Mouse (Mus musculus): ENCODE results near the gene Fam110a. TPM values are rescaled to one million over a fixed set of nuclear protein-coding genes. Genes with fewer than 3 reads are reported as not detected.
"Not testable (repeated sequence)": the region's sequence is repeated elsewhere in the genome, so short reads cannot be mapped to it uniquely, and the experiment has no call there.

Fam110a gene
- polyA plus RNA-seq, 1 experiment from 2014 or later, result 29.0 TPM

DNA sequence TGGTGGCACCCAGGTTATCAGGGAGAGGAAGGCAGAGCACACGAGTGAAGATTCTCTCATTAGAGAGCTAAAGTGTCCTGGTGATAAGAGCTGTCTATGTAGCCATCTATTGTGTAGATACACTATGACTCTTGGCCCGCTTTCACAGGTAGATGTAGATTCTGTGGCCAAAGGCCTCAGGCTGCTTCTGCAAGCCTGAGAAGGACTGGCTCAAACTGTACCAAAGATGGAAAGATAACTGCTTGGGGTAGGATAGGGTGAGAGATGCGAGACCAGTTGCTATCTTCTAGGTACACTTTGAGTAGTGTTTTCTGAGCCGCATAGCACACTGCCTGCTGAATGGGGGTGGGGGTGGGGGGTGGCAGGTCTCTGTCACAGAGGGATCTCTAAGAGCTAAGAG is 18.9 kb upstream of the Fam110a start:
- H3K36me3 ChIP-seq (ENCODE audit: insufficient read depth, low read length), result no peaks in the 10 kb centered on the region
- ATAC-seq (replicated peaks; ENCODE audit: low FRiP score, low read depth) (no peak), DNase-seq (ENCODE audit: low spot score) (no peak)
- TF ChIP-seq CTCF (IDR thresholded peaks at IDR 0.05; ENCODE audit: low read depth), result no peak
- H3K4me2 ChIP-seq (ENCODE audit: low read length), result no peak overlapping the region
- H3K4me3 ChIP-seq (replicated peaks; ENCODE audit: low read depth, low read length), result no peak overlapping the region
- WGBS, result 82% methylated on average over 4 of the region's 4 CpGs
- H3K9ac ChIP-seq (ENCODE audit: low read depth, low read length), result no peak overlapping the region
- H3K27me3 ChIP-seq (ENCODE audit: insufficient read depth, low read length), result no peaks in the 10 kb centered on the region
- no peaks in the 10 kb centered on the region for H3K9me3 ChIP-seq (replicated peaks; ENCODE audit: low read length)
- no peak overlapping the region for H3K27ac ChIP-seq
- H3K4me1 ChIP-seq (replicated peaks; ENCODE audit: insufficient read depth, low read length), result peaks cover 18% of the 10 kb centered on the region

DNA sequence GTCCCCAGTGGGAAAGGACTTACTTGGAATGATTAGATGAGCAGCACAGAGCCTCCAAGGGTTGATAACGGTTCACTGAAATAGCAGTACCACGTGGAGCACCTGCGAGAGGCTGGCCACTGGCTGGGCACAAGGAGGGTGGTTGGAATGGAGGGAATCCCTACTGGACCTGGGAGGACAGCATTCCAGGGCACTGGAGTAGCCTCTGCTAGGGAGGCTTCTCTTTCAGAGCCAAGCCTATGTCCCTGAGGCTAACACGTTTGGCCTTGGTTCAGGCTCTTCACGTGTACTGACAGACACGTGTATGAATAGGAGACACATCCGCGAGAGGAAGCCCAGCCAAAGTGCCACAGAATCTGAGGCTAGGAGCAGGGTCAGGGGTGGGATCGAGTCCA is 18.5 kb upstream of the Fam110a start:
- Histone ChIP-seq H3K4me2 (ENCODE audit: low read length) (no peak overlapping the region), H3K9me3 (replicated peaks; ENCODE audit: low read length) (no peaks in the 10 kb centered on the region), H3K4me3 (replicated peaks; ENCODE audit: low read depth, low read length) (no peak overlapping the region), H3K27ac (no peak overlapping the region), H3K9ac (ENCODE audit: low read depth, low read length) (no peak overlapping the region), H3K27me3 (ENCODE audit: insufficient read depth, low read length) (no peaks in the 10 kb centered on the region), H3K4me1 (replicated peaks; ENCODE audit: insufficient read depth, low read length) (peaks cover 18% of the 10 kb centered on the region), H3K36me3 (ENCODE audit: insufficient read depth, low read length) (no peaks in the 10 kb centered on the region)
- ATAC-seq (replicated peaks; ENCODE audit: low FRiP score, low read depth) (no peak), DNase-seq (ENCODE audit: low spot score) (no peak)
- no peak for TF ChIP-seq CTCF (IDR thresholded peaks at IDR 0.05; ENCODE audit: low read depth)
- 69% methylated on average over 9 of the region's 9 CpGs for WGBS

DNA sequence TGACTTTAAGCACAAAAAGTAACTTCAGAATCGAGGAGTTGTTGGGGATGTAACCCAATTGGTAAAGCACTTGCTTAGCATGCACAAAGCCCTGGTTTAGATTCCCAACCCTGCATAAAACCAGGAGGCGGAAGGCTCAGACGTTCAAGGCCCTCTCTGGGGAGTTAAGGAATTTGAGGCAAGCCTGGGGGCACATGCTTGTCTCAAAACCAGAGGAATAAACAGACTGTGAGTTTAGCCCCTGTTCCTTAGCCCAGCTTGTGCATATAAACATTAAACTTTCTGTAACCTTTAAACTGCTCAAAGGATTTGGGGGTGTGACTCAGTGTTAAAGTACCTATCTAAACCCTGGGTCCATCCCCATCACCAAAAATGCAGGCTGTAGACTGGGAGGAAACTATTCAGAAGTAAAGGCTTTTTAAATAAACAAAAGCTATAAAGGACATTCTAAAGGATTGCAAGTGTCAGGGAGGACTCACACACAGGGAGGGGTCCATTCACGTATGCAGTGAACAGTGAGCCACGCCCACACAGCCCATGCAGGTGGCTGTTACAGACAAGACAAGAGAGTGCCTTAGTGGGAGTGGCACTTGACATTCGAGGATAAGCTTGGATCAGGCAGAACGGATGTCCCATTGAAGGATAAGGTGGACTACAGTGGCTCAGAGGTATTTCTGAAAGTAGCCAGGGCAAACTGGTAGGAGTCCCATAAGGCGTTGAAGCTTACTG is 17.9 kb upstream of the Fam110a start:
- Histone ChIP-seq H3K27me3 (ENCODE audit: insufficient read depth, low read length) (no peaks in the 10 kb centered on the region), H3K4me2 (ENCODE audit: low read length) (no peak overlapping the region), H3K9me3 (replicated peaks; ENCODE audit: low read length) (no peaks in the 10 kb centered on the region), H3K4me3 (replicated peaks; ENCODE audit: low read depth, low read length) (no peak overlapping the region), H3K9ac (ENCODE audit: low read depth, low read length) (no peak overlapping the region), H3K27ac (no peak overlapping the region), H3K4me1 (replicated peaks; ENCODE audit: insufficient read depth, low read length) (peaks cover 18% of the 10 kb centered on the region), H3K36me3 (ENCODE audit: insufficient read depth, low read length) (no peaks in the 10 kb centered on the region)
- DNase-seq (ENCODE audit: low spot score) (no peak), ATAC-seq (replicated peaks; ENCODE audit: low FRiP score, low read depth) (no peak)
- 54% methylated on average over 8 of the region's 8 CpGs for WGBS
- TF ChIP-seq CTCF (IDR thresholded peaks at IDR 0.05; ENCODE audit: low read depth), result no peak

DNA sequence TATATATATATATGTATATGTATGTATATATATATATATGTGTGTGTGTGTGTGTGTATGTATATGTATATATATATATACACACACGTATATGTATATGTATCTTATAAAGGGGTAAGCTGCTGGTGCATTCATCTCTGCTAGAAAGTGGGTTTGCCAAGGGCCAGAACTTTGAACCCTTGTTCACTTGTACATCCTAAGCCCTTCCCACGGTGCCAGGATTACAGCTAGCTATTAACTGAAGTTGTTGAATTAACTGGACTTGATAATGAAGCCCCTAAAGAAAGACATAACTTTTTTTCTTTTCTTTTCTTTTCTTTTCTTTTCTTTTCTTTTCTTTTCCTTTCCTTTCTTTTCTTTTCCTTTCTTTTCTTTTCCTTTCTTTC is 17.2 kb upstream of the Fam110a start:
- ATAC-seq (replicated peaks; ENCODE audit: low FRiP score, low read depth); H3K36me3 ChIP-seq (ENCODE audit: insufficient read depth, low read length); H3K27ac ChIP-seq; H3K4me3 ChIP-seq (replicated peaks; ENCODE audit: low read depth, low read length); H3K27me3 ChIP-seq (ENCODE audit: insufficient read depth, low read length); H3K4me2 ChIP-seq (ENCODE audit: low read length); DNase-seq (ENCODE audit: low spot score); H3K9ac ChIP-seq (ENCODE audit: low read depth, low read length); H3K9me3 ChIP-seq (replicated peaks; ENCODE audit: low read length): not testable (repeated sequence)
- peaks cover 18% of the 10 kb centered on the region for H3K4me1 ChIP-seq (replicated peaks; ENCODE audit: insufficient read depth, low read length)
- 55% methylated on average over 2 of the region's 2 CpGs for WGBS

DNA sequence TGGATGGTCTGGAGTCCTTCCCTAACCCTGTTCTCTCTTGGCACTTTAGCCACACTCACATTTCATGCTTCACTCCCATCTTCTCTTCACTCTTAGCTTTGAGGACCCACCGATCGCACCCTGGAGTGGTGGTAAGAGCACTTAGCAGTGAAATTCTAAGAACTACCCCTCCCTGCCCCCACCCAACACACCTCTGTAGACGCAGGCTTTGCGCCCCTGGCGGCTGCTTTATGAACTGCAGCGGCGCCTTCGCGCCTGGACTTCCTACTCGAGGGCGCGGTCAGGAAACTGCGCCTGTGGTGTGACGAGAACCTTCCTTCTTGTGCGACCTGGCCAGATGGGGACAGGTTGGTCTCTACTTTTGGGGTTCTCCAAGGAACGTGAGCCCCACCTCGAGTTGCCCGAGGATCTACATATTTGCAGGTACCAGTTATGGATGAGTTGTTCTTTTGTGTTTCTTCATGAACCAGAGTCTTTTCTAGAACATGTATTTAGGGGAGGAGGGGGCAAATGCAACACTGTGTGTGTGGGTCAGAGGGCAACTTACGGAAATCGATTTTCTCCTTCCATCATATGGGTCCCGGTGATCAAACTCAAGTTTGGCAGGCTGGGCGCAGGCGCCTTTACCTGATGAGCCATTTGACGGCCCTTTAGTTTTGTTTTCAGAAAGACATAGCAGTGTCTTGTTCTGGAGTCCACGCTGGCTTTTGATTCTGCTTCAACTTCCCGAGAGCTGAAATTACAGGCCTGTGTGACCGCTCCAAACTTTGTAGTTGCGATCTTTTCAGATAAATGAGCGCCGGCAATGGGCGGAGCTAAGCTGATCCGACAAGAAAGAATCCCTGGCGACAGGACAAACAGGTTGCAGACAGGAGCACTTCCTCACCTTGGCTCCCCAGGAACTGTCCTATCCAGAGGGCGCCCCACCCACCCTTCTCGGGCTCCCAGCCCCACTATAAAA is 16.5 kb upstream of the Fam110a start, which contains the start of gene Slc52a3:
Gene Slc52a3, plus strand, starts transcription at position 283 of the 961 bp plus-strand sequence.
- WGBS, result 8% methylated on average over 35 of the region's 35 CpGs
- H3K4me3 ChIP-seq (replicated peaks; ENCODE audit: low read depth, low read length), result peak within 1 kb of the TSS; percentile 19
- peak; percentile 97 for TF ChIP-seq CTCF (IDR thresholded peaks at IDR 0.05; ENCODE audit: low read depth)
- peak within 1 kb of the TSS; percentile 53 for H3K4me2 ChIP-seq (ENCODE audit: low read length)
- no peaks in the 10 kb centered on the region for H3K27me3 ChIP-seq (ENCODE audit: insufficient read depth, low read length)
- DNase-seq (ENCODE audit: low spot score) (peak; percentile 73), ATAC-seq (replicated peaks; ENCODE audit: low FRiP score, low read depth) (peak; percentile 41; the same call in 1 of the 2 replicates)
- no peak within 1 kb of the TSS for H3K27ac ChIP-seq
- H3K9me3 ChIP-seq (replicated peaks; ENCODE audit: low read length), result no peaks in the 10 kb centered on the region
- H3K9ac ChIP-seq (ENCODE audit: low read depth, low read length), result no peak within 1 kb of the TSS
- H3K36me3 ChIP-seq (ENCODE audit: insufficient read depth, low read length), result no peaks in the 10 kb centered on the region
- H3K4me1 ChIP-seq (replicated peaks; ENCODE audit: insufficient read depth, low read length), result peaks cover 18% of the 10 kb centered on the region

DNA sequence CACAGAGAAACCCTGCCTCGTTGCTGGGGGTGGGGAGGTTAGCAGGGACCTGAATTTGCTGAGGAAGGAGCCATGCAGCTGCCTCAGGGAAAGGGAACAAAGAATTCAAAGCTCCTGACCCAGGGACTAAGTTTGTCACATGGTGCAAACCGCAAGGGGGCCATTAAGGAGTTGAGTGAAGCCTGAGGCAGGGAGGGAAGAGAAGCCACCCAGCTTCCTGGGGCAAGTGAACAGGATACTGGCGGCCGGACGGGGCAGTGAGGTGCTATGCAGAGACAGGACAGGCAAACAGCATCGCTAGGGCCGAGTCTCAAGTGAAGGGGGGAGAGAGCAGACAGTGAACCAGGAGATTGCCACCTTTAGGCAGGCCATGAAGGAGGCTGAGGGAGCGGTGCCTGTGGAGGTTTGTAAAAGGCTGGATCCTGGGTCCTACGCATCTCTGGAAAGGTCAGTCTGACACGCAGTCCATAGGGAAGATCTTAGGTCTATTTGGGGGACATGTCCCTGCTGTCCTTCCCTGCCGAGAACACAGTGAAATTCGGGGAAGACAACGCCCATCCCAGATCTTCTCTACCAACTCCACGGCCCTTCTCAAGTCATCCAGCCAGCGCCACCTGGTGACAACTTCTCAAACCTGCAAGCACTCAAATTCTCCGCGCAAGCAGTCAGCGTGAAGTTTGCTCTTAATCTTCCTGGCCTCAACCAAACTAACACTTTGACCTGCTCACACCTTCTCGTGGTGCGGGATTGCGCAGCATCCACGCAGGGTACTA is 14.5 kb upstream of the Fam110a start:
- TF ChIP-seq CTCF (IDR thresholded peaks at IDR 0.05; ENCODE audit: low read depth), result peak; percentile 94
- Histone ChIP-seq H3K36me3 (ENCODE audit: insufficient read depth, low read length) (no peaks in the 10 kb centered on the region), H3K4me1 (replicated peaks; ENCODE audit: insufficient read depth, low read length) (peaks cover 3% of the 10 kb centered on the region; the same call in 1 of the 2 replicates), H3K9ac (ENCODE audit: low read depth, low read length) (no peak overlapping the region), H3K4me2 (ENCODE audit: low read length) (peak overlapping the region; percentile 40), H3K27ac (no peak overlapping the region), H3K9me3 (replicated peaks; ENCODE audit: low read length) (no peaks in the 10 kb centered on the region), H3K27me3 (ENCODE audit: insufficient read depth, low read length) (no peaks in the 10 kb centered on the region), H3K4me3 (replicated peaks; ENCODE audit: low read depth, low read length) (no peak overlapping the region)
- 0 out of 2 replicates have a peak, but pooled peaks have one; percentile 5 for ATAC-seq (replicated peaks; ENCODE audit: low FRiP score, low read depth)
- 6% methylated on average over 22 of the region's 22 CpGs for WGBS
- peak; percentile 88 for DNase-seq (ENCODE audit: low spot score)

Data from kidney, postnatal 0 days (tissue).